Mouse (Mus musculus): ENCODE data around the gene Cars.

GRCm38 (mm10) chr7:143548231-143548961 lies 51.5 kb downstream of the Cars start:
- TF ChIP-seq POLR2A (IDR thresholded peaks at IDR 0.05; ENCODE audit: insufficient read depth, low read length) (no peak), CTCF (IDR thresholded peaks at IDR 0.05; ENCODE audit: low read depth, low read length) (no peak)

Measured in ES-Bruce4 (cell line).